Mouse (Mus musculus) myocyte (in vitro differentiated cells): ENCODE results near the gene Mnx1.

Experiments used
- CEBPB ChIP-seq: IDR thresholded peaks from 2 replicates; pipeline ENCODE4 v1.6.1; 2011; ENCODE audit warnings: mild to moderate bottlenecking, moderate library complexity; ENCODE audit not compliant: poor library complexity, insufficient read depth, severe bottlenecking
- MAX ChIP-seq: IDR thresholded peaks from one replicate; pipeline ENCODE4 v1.6.1; 2011; ENCODE audit warnings: low read depth, mild to moderate bottlenecking, control low read depth
- POLR2A ChIP-seq: IDR thresholded peaks from one replicate; pipeline ENCODE4 v1.6.1; 2011; ENCODE audit warnings: low read depth, mild to moderate bottlenecking, control low read depth, moderate library complexity; ENCODE audit not compliant: insufficient read length
- TCF12 ChIP-seq: IDR thresholded peaks from one replicate; pipeline ENCODE4 v1.6.1; 2011; ENCODE audit warnings: mild to moderate bottlenecking, control low read depth; ENCODE audit not compliant: poor library complexity, insufficient read depth, severe bottlenecking
- USF1 ChIP-seq: IDR thresholded peaks from one replicate; pipeline ENCODE4 v1.6.1; 2011; ENCODE audit warnings: low read depth, mild to moderate bottlenecking, control low read depth, moderate library complexity

DNA sequence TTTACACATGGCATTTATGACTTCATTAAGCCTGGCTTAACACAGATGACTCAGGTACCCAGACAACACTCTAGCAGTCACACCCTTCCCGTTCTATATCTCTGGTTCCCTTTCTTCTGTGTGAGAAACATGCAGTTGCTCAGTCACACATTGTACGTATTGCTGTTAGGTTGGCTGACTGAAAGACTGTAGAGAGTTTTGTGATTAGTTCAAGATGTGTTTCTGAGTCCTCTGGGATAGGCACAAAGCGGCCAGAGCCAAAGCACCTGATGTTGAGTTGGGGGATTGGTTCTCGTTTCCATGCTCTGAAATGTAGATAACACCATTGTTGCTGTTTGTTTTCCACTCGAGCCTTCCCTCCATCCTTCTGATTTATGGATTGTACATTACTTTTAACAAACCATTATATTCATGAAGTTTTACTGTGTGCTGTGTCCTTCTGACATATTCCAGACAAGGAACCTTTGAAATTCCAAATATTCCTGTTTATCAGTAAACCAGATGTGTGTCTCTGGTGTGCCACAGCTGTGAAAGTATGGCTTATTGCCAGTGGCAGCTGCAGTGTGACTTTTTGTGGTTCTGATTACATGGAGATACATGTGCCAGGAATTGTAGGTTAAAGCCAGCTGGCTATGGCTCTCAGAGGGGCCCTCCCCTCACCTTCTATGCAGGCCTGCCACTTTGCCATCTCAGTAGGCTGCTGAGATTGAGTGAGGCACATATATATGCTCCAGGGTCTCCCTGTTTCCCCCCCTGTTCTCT, 21.2 kb downstream of the Mnx1 start:
- no peak for TF ChIP-seq CEBPB
- no peak for TF ChIP-seq POLR2A
- no peak for TF ChIP-seq USF1
- no peak for TF ChIP-seq TCF12
- no peak for TF ChIP-seq MAX
